Mouse (Mus musculus) activated CD4-positive, CD25-positive, alpha-beta regulatory T cell, adult 4 months (primary cell): ENCODE measurements at regions not wholly inside any gene's neighbourhood (a gene's known extent, or its start where the extent isn't known, plus 50 kb on each side); places are given as distances from the start of the nearest gene placed in this dataset.

Experiments
- ATAC-seq: one replicate; pipeline ENCODE4 v1.8.0; 2017

DNA sequence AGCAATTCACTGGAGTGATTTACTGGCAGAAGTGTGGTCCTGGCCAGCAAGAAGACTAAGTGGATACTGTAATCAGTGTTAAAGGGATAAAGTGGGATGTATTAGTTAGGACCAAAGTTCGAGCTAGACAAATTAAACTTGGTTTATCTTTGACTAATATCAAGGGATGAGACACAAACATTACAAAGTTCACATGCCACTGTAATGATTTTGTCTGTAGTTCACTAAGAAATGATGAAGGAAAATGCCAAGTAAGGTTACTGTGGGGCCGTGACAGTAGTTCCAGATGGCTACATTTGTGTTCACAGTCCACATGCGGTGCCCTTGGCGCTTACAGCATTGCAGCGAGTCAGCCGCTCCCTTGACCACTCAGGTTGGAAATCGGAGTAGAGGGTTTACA is 458.2 kb upstream of the Pkn2 start:
- no peak for ATAC-seq

DNA sequence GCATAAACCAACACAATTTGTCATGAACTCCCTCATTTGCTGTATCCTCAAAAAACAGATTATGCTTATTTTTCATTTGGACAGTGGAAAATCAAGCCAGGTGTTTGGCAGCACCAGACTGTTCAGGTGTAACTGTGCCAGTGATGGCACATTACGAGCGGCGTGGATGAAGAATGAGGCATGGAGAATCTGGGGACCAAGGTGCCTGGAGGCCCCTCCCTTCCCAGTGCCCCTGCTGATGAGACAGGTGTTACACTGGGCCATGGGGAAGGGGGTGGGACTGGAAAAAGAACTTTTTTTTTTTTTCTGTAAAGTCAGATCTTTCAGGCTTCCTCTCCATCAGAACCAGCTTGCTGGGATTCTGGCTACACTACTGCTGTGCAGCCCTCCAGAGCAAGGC is 451.5 kb upstream of the Pkn2 start:
- ATAC-seq: no peak

DNA sequence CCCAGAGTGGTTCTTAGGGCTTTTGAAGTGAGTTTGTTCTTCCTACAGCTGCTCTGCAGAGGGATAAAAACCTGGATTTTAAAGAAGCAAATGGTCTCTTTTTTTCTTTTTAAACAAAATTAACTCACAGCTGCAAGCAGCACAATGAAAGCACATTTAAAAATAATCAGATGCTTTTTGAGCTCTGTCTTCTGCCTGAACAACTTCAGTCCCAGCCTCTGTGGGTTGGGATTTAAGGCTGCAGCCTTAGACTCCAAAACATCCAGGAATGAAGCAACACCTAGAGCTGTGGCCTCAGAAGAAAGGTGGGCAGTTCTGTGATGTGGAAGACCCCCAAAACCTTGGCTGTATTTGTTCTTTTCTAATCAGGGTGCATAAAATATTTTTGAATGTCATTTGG is 446.7 kb upstream of the Pkn2 start:
- ATAC-seq: no peak

DNA sequence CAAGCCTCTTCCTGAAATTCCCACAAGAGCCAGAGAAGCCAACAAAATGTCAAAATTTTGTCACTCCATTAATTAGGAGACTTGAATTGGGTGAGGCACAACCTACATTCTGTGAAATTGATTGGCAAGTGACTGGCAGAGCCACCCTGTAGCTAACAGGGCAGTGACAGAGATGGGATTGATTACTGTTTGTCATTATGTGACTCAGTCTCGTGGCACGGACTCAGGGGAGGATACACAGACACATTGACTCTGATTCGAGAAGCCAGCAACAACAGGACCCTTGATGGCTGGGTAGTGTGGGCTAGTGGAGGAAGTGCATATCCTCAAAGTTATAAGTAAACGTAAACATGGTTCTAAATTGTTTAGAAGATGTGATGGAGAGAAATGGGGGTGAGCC is 445.8 kb upstream of the Pkn2 start:
- ATAC-seq: no peak

DNA sequence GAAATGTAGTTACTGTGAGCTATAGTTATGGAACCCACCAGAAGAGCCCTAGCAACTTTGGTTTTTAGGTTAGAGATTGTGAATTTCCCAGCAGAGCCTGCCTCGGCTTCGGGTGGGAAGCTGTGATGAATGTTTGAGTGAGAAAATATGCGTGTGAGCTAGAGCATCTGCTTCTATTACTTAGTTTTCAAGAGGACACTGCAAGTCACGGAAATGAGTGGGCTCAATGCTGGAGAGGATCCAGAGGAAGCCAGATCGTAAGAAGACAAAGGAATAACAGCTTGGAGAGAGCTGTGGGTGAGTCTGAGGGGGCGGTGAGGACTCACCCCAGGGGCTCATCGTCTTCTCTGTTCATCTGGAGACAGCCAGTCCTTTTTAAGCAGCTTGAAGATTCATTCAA is 434.7 kb upstream of the Pkn2 start:
- no peak for ATAC-seq

DNA sequence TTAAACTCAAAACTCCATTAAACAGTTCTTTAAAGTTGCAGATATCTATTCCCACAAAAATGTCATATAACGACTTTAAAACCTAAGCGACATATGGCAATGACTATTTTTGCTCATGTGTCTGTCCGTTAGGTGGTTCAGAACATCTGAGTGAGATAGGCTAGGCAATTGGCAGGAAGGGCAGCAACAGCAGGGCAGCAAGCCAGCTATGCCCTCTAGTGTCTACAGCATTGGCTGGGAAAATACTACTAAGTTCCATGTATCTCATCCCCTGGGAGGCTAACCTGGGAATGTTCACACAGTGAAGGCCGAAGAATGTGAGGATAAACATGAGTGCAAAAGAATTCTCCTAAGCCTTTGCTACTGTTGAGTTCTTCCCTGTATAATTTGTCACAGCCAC is 410.0 kb upstream of the Pkn2 start:
- ATAC-seq: no peak

DNA sequence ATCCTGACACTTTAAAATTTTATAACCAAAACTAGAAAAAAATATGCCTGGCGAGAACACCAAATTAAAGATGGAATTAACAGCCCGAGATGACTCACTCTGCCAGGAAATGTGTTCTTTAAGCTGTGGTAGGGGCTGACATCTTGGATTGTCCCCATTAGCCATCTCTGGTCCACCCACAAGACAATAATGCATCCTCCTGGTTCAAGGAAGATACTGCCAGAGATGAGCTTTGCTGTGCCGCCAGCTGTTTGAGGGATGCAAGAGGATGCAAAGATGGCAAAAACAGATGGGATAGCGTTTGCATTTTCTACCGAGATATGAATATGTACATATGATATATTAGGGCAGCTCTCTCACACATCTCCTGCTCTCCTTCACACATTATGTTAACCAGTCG is 382.3 kb upstream of the Pkn2 start:
- ATAC-seq: no peak

DNA sequence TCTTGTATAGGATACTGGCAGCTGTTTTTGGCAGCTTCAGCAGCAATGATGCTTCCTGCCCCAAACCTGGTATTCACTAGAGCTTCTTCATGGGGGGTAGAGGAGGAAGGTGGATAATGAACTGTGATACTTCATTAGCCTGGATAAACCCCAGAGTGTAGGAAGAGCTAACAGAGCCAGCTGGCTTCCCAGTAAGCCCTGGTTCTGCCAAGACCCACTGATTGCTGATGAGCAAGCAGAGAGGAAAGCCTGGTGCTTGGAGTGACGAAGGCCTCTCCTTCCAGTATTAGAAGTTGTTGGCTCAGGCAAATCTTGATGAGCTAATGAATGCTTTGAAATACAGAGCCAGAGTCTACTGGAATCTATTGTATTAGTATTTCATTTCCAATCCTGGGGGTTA is 370.8 kb upstream of the Pkn2 start:
- no peak for ATAC-seq

DNA sequence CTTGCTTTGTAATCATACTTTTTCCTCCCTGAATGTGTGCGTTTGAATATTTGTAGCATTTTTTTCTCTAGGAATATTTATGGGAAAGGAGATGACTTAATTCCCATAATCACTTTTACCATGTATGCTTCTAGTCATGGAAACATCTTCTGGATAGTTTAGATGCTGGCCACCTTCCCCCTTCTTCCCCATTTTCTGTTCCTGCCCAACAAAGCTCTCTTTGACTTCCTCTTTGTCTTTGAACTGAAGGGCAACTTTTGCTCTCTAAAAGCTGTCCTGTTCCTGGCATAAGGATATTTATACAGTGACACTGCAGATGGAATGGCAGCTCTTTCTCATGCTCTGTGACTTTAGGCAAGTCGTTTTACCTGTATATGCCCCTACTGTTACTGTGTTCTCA is 370.2 kb upstream of the Pkn2 start:
- no peak for ATAC-seq

DNA sequence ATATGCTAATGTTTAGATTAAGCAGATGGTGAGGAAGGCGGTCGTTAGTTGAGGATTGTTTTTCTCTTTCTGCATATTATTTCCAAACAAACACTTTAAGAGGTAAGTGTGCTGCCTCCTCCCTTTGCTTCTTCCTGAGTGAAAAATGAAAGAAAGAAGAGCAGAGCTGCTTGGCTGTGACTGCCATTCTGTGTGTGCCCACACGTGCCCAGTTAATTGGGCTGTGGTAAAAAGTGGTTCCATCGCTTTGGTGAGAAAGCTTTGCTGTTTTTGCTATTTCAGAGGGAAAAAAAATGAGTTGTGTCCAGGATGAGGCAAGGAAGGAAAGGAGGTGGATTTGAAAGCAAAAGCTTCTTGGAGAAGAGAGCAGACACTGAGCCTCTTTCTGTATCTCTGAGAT is 360.9 kb upstream of the Pkn2 start:
- ATAC-seq: no peak

DNA sequence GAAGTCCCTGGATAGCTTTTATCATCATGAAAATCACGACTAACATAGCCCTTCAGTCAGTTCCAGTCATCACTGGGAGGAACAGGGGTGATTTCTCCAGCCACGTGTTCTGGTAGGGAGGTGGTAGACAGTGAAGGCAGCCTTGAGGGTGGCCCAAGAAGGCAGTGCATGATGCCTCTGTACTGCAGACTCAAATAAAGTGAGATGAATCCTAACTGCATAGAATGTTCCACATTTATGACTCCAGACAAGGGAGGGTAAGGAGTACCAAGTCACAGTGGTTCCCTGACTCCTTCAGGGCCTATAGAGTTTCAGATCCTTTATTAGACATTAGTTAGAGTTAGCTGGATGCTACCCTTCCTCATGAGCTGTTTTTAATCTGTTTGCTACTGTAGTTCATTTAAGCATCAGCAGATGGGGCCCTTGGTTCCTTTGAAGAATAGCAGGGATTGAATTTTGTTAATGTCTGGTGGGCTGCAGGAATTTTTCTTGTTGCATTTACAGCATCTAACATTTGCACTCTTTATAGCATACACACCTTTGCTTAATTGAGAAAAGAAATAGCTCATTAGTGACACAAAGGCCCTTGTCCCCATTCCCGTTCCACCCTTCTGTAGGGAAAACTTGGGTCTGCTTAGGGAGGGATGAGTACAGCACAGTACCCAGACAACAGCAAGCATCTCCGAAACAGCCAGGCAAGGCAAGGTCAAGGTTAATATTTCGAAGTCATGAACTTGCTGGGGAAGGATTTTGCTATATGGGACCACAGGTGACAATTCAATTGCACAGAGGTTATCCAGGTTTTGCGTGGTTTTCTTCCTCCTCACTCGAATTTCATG is 359.0 kb upstream of the Pkn2 start:
- ATAC-seq: no peak

DNA sequence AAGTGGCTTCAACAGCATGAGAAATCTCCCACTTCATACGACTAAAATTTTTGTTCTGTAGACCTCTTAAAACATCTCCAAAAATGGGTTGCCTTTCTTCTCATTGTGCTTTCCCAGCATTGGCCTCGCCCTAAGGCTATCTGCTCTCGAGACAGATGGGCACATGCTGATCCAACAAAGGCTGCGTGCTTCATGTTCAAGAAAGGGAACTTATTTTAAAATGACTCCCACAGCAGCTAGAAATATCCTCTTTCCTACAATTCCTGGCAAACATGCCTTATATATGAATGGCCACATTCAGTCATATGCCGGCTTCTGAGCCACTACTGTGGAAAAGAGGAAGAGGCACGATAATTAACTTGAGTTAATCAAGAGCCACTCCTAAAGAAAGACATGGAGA is 356.7 kb upstream of the Pkn2 start:
- ATAC-seq: no peak

DNA sequence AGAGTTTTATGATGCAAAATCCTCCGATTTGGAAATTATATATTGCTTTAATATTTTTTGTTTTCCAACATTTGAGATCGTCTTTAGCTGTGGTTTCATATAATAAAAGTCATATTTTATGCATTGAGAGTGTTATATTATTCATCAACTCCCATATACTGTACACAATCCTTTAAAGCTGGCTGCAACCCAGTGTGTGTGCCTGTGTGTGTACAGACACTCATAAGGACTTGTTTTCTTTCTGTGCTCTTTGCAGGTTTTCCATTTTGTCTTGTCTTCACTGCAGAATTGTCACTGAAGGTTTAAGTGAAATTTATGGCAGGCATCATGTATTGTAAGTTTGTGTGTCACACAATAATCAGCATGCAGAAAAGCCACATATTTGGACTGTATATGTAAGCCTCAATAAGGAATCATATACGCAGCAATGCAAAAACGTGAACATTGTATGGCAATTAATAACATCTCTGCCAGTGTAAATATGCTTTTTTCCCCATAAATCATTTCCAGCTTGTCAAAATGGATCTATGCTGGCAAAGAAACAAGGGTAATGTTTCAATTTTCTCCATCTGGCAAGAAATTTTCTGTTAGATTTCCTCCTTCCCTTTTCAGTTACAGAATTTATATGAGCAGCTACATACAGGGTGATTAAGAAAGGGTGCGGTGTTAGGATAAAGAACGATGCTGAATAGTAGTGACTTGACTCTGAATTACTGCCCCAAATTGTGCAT is 342.4 kb upstream of the Pkn2 start:
- no peak for ATAC-seq

DNA sequence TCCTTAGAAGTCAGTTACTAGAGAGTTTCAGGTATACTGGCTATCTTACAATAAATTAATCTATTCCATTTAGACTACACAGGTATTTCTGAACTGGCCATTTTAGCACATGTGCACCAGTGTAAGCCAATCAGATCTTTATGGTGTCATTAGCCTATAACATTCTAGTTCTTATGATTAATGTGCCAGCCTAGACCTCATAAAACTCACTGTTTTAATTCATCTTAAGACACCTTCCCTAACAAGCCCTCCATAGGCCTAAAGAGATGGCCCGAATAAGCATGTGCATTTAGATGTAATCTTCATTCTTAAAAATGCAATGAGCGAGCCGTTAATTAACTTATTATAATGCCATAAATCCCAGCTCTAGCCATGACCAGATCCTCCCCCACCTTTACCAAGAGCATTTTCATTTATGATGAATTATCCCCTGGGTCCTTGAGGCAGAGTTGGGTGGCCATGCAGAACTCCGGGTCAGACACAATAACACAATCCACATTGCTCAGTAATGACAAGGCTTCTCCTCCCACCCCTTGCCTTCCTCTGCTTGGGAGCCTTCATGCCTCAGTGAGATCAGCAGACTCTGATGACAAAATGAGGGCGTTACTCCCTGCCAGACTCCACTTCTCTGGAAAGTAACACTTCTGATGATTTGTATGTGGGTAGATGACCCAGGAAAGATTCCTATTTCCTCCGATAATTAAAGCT is 311.6 kb upstream of the Pkn2 start:
- ATAC-seq: no peak

DNA sequence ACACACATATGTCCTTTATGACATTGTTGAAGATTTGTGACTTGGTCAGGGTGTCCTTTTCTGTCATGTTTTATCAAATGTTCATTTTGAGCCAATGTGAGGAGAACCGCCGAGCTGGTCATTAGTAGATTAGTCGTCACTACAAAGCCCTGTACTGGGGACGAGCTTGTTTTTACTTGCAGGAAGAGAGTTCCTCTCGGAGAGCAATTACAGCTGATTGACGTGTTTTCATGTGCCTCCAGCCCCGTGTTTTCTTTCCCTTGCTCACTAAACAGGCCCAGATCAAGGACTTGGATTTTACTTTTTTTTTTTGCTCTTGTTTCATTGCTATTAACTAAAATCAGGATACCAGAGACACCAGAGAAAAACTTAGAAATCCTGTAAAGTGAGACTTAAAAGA is 307.1 kb upstream of the Pkn2 start:
- no peak for ATAC-seq

DNA sequence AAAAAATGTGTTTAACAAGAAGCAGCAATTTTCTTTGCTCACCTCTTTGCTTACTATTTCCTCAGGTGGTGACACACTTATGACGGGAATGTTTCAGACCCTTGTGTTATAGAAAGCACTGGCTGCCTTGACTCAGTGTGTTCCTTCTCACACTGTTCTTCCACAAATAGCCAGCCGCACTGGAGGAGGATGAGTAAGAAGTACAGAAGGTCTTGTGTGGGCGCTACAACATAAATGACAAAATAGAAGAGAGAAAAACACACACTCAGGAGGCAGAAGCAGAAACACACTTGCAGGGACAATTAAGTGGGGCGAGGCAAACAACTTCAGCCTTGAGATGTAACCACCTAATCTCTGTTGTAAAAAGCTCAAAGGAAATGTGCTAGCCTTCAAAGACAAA is 292.2 kb upstream of the Pkn2 start:
- ATAC-seq: no peak

DNA sequence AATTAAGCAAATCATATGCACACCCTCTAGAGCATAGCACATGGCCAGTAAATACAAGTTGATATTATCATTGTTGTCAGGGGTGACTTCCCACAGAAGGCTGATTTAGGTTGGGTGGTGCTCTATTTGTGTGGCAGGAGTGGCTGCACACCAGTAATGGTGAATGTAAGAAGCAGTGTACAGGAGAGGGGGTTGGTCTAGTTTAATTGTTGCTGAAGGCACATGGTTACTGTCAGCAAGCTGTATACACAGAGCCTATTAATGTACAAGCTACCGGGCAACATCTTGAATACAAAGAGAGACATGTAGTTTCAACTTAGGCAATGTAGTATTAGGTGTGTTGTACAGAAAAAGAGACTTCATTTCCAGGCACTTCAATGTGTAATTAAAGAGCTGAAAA is 280.6 kb upstream of the Pkn2 start:
- ATAC-seq: no peak

DNA sequence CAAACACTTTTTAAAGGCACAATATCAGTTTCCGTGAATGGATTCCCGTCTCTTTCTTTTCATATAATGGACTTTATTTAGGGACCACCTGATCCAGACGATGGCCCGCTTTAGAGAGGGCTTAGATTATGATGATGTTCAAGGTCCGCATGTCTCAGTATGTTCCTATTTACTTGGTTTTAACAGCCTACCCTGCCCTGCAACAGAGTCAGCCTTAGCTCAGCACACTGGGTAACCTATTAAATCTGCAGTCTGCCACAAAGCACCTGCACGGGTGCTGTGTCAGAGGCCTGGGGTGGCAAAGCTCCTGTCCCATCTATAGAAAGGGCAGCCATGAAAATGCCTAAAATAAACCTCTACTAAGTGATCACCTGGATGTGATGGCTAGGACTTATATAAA is 280.2 kb upstream of the Pkn2 start:
- ATAC-seq: no peak

DNA sequence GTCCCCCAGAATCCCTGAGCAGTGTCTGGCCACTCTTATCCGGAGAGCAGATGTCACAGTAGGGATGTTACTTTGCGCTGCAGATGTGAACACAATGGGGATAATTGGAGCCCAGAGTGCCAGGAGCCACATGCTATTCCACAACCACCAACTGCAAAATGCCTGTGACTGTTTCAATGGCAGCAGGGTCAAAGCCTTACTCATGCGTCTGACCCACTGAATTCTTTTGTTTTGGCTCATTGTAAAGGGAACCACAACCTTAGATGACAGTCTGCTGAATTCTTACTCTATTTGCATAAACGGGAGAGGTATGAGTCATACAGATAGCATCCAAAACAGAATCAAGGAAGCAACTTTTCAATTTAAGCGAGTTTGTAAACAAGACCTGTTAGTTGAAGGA is 276.8 kb upstream of the Pkn2 start:
- ATAC-seq: no peak

DNA sequence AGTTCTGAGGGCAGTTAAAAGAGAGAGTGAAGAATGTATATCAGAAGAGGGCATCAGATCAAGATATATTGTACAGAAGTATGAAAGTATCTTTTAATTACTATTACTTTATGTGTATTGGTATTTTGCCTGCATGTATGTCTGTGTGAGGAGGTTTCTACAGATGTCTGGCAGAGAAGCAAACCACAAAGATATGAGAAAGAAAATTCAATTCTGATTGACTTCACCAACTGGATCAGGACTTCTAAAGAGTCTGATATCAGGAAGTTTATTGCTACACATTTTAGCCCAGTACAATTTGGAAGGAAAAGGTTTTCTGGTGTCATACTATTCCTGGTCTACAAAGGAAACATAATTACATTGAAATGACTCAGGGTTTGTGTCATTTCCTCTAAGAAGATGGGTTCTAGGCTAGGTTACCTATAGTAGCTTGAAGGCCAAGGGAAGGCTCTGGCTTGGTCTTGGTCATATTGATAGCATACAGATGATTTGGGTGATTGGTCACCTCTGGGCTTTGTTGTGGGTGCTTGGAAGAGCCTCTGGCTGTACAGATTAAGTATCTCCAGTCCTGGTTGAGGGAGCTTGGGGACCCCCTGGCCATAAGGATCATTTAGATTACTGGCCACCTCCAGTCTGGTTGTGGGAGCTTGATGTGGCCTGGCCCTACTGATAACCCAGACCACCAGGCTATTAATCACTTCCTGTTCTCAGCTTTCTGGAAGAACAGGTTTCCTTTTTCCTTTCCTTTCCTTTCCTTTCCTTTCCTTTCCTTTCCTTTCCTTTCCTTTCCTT is 275.1 kb upstream of the Pkn2 start:
- no peak for ATAC-seq

DNA sequence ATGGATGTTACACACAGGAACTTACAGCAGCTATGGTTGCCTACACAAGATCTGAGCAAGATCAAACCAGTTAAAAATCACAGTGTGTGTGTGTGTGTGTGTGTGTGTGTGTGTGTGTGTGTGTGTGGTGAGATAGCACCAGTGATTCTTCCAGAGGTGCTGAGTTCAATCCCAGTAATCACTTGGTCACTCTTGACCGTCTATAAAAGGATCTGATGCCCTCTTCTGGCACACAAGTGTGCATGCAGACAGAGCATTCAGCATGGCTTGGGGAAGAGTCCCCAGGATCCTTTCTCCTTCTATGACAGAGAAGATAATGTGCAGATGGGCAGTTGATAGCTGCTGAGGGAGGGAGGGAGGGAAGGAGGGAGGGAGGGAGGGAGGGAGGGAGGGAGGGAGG is 274.4 kb upstream of the Pkn2 start:
- ATAC-seq: no peak

DNA sequence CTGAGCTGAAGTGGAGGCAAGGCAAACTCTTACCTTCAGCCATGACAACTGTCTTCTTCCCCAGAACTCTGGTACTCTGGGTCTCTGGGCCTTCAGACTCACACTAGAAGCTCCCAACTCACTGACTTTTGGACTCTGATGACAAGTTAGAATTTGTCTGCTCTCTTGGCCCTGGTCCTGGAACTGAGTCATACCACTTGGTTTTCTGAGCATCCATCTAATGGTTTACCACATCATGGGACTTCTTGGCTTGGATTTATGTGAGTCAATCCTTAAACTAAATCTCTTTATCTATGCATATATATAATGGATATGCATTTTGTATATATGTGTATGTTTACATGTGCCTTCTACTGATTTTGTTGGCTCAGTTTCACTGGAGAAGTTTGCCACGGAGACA is 273.8 kb upstream of the Pkn2 start:
- no peak for ATAC-seq

DNA sequence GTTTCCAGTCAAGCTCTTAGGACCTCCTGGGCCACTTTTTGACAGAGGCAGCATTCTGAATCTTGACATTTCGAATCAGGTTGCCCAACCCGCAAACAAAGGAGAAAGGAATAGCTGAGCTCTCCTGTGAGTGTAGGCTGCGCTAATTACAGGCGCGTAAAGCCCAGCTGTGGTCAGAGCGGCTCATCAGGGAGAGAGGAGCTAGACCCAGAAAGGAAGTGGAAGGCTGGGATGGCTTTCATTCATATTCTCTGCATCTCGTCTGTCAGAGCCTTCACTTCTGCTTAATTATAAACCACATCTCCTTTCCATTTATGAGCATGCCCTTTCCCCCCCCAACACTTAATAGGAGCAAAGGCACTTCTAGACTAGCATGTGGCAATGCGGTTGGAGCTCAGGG is 265.7 kb upstream of the Pkn2 start:
- ATAC-seq: no peak
